Mouse (Mus musculus) thymus, postnatal 36 days (tissue): ENCODE data around the gene Gdpd3.
"Not testable (repeated sequence)": the region's sequence is repeated elsewhere in the genome, so short reads cannot be mapped to it uniquely, and the experiment has no call there.

Source experiments
- DNase-seq, 2 experiments: peaks; one replicate each; pipeline ENCODE4 v3.0.0; 2022; ENCODE audit warnings: mixed read lengths in 2 of 2

Gene Gdpd3

GRCm38 (mm10) chr7:126760956-126761355, 5.2 kb upstream of the Gdpd3 start:
- DNase-seq, result no peak

- no peak for DNase-seq
Measured at GRCm38 (mm10) chr7:126761529-126762067, 4.5 kb upstream of the Gdpd3 start.

- no peak for DNase-seq
Measured at GRCm38 (mm10) chr7:126762471-126763008, 3.6 kb upstream of the Gdpd3 start.

- DNase-seq, result no peak
Measured at GRCm38 (mm10) chr7:126765540-126765939, 594 bp upstream of the Gdpd3 start.

- no peak for DNase-seq
Measured at GRCm38 (mm10) chr7:126767001-126767400, 867 bp downstream of the Gdpd3 start.

GRCm38 (mm10) chr7:126770784-126771183, 4.7 kb downstream of the Gdpd3 start:
- no peak for DNase-seq

GRCm38 (mm10) chr7:126773351-126773750, 7.2 kb downstream of the Gdpd3 start:
- no peak for DNase-seq

GRCm38 (mm10) chr7:126774463-126774862, 8.3 kb downstream of the Gdpd3 start:
- DNase-seq, result no peak

GRCm38 (mm10) chr7:126775185-126775977, 9.2 kb downstream of the Gdpd3 start:
- DNase-seq, result peak; percentile 37 to 49

GRCm38 (mm10) chr7:126775978-126776234, 9.8 kb downstream of the Gdpd3 start:
- no peak for DNase-seq

GRCm38 (mm10) chr7:126776598-126777057, 10.5 kb downstream of the Gdpd3 start, which contains the start of gene Ypel3:
Gene Ypel3, plus strand, starts transcription at chr7:126776955.
- peak; percentile 95 to 98 for DNase-seq

GRCm38 (mm10) chr7:126777476-126777875, 11.3 kb downstream of the Gdpd3 start:
- DNase-seq, result peak in 1 of 2 experiments; percentile 49

- no peak for DNase-seq
Measured at GRCm38 (mm10) chr7:126778147-126778546, 12.0 kb downstream of the Gdpd3 start.

GRCm38 (mm10) chr7:126779101-126779500, 13.0 kb downstream of the Gdpd3 start:
- DNase-seq, result not testable (repeated sequence)

- DNase-seq, result peak; percentile 88
Measured at GRCm38 (mm10) chr7:126779983-126780970, 14.1 kb downstream of the Gdpd3 start.

- peak in 1 of 2 experiments; percentile 47 for DNase-seq
Measured at GRCm38 (mm10) chr7:126780971-126781635, 15.0 kb downstream of the Gdpd3 start, which contains the start of gene Tbx6. Gene Tbx6, plus strand, starts transcription at chr7:126781483.

GRCm38 (mm10) chr7:126781661-126782370, 15.7 kb downstream of the Gdpd3 start:
- no peak for DNase-seq

GRCm38 (mm10) chr7:126782693-126783092, 16.6 kb downstream of the Gdpd3 start:
- no peak for DNase-seq

GRCm38 (mm10) chr7:126784469-126784868, 18.3 kb downstream of the Gdpd3 start:
- DNase-seq, result no peak

GRCm38 (mm10) chr7:126785056-126785455, 18.9 kb downstream of the Gdpd3 start:
- no peak for DNase-seq

- no peak for DNase-seq
Measured at GRCm38 (mm10) chr7:126786142-126786541, 20.0 kb downstream of the Gdpd3 start.

GRCm38 (mm10) chr7:126789141-126789540, 23.0 kb downstream of the Gdpd3 start:
- DNase-seq, result no peak
